Mouse (Mus musculus) kidney, adult 2 months (tissue): Measurements from ENCODE around the gene Lamb1.

ENCODE experiments used
- CTCF ChIP-seq: fragments of 200-500 bp; conservative IDR thresholded peaks from 2 replicates; pipeline ENCODE4 v1.5.1; 2011; ENCODE audit warnings: low read depth, mild to moderate bottlenecking, control low read depth, low read length, moderate library complexity, mixed read lengths; ENCODE audit not compliant: insufficient read depth, insufficient read length
- POLR2A ChIP-seq: fragments of 200-500 bp; IDR thresholded peaks from one replicate; pipeline ENCODE4 v1.6.1; 2011; ENCODE audit warnings: low read depth, low read length, control low read depth

- no peak for TF ChIP-seq CTCF
- no peak for TF ChIP-seq POLR2A
These were observed 1.7 kb downstream of the Lamb1 start for GRCm38 (mm10) chr12:31266686-31267085.
